Mouse (Mus musculus) G1E-ER4 (cell line): ENCODE results near the gene Nebl. TPM values are rescaled to one million over a fixed set of nuclear protein-coding genes. Genes with fewer than 3 reads are reported as not detected.

Experiments
- GATA1 ChIP-seq: IDR thresholded peaks from one replicate; pipeline ENCODE4 v1.8.0; 2012; ENCODE audit warnings: low read length, inconsistent platforms
- polyA plus RNA-seq: library from polyadenylated mRNA; stranded (reverse); fragments of >175 nt; gene quantifications from 2 replicates; pipeline ENCODE4 v1.2.3, GENCODE M21; 2012

Gene Nebl
- polyA plus RNA-seq, 1 experiment, result 0.24 TPM

DNA sequence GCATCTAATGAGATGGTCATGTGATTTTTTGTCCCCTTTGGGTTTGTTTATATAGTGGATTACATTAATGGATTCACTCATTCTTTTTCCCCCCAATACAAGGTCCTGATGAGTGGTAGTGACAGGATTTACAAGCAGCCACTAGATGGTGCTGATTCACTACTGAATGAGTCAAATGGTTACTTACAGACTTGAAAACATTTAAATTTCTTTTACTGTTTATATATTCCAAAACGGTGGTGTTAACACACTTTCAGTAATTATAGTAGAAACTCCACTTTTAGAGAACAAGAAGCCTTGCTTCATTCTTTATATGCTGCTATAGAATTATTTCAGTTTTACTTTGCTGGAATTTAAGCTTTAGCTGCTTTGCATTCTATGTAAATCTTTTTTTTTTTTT, 308.3 kb downstream of the Nebl start:
- no peak for TF ChIP-seq GATA1

- TF ChIP-seq GATA1, result no peak
Observed at GRCm38 (mm10) chr2:17415347-17415746, 315.9 kb downstream of the Nebl start.

DNA sequence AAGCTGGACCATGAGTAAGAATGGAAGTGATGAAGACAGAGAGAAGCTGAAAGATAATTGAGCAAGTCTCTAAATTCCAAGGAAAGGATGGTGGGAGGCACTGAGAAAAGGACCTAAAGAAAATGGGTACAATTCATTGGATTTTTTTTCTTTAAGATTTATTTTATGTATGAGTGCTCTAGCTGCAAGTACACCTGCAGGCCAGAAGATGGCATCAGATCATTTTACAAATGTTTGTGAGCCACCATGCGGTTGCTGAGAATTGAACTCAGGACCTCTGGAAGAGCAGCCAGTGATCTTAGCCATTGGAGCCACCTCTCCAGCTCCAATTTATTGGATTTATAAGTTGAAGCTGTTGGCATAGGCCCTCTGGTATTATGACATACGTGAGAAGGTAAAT, 316.9 kb downstream of the Nebl start:
- no peak for TF ChIP-seq GATA1

DNA sequence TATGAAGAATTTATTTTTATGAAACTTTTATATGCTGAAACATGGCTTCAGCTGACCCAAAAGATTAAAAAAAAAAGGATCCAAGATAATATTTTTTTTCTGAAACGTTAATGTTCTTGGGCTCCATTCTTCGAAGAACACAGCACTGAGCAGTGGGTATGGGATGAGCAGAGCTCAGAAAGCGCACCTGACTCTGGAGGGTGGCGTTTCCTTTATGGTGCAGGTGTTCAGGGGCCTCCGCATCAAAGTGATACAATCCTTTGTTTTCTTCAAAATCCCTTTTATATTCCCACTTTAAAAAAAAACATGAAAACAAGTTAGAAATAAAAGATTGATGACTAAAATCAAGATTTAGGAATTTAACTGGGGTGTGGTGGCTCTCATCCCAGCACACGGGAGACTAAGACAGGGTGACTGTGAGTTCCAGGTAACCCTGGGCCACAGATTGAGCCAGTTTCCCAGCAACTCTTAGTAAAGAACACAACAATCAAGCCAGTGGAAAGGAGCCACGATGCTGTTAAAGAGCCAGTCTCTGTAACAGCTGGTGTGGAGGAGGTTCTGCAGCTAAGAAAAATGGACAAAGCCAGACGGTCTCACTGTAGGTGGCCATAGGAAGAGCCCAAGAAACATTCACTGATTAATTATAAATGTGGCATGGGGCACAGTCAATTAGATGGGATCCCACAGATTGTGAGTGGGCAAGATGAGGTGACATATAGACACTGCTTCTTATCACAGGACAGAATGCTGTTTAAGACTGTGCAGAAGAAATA, 317.6 kb downstream of the Nebl start:
- no peak for TF ChIP-seq GATA1

DNA sequence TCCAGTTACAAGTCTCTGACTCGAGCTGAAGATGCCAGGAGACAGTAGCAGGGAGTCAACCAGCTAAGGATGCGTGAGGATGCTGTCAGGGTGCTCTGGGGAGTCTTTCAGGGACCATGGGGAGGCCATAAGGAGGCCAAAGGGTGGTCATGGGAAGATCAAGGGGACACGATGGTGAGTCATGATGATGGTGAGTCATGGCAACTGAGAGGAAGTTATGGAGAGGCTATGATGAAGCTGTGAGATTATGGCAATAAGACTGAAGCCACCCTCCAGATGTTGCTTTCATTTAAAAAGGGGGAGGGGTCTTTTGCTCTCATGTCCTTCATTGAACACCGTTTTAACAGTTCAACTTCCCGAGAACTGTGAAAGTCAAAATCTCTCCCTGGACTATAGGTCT, 322.0 kb downstream of the Nebl start:
- TF ChIP-seq GATA1, result no peak

DNA sequence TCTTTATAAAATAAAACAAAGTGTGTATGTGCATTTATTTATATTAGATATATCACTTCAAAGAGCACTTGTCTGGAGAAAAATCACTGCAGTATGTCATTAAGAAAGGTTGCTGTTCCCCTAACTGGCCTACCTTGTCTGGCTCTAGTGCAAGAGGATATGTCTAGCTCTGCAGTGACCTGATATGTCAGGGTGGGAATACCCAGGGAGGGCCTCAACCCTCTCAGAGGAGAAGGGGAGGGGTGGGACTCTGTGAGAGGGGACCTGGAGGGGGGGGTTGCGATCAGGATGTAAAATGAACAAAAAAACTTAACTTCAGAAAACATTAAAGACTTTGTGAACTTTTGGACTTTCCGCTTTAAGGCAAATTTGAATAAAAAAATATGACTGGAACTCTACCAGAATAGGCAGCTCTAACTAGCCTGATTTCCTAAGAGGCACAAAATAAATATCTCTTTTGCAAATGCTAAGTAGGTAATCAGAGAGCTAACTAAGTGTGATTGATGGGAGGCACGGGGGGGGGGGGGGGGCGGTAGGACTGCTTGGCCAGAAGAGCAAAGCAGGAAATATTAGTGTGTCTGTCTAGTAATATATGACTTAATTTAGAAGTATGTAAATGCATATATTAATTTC, 325.2 kb downstream of the Nebl start:
- TF ChIP-seq GATA1, result no peak

GRCm38 (mm10) chr2:17402511-17402910, 328.8 kb downstream of the Nebl start:
- TF ChIP-seq GATA1, result no peak

GRCm38 (mm10) chr2:17396235-17396634, 335.0 kb downstream of the Nebl start:
- no peak for TF ChIP-seq GATA1

DNA sequence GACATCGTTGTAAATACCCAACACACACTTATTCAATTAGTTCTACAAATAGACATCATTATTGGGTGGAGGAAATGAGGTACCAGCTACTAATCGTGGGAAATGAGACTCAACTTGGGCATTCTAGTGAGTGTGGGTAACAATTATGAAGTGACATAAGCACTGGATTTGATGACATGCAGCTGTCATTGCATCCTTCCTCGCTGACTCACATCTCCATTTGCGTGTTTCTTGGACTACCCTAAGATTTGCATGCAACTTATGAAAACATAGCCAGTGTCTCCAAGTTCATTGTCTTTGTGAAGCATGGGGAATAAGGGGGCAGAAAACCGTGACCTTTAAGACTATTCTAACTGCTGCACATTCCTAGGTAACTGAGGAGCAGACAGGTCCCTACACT, 339.9 kb downstream of the Nebl start:
- TF ChIP-seq GATA1, result no peak

GRCm38 (mm10) chr2:17390513-17391200, 340.6 kb downstream of the Nebl start:
- no peak for TF ChIP-seq GATA1

DNA sequence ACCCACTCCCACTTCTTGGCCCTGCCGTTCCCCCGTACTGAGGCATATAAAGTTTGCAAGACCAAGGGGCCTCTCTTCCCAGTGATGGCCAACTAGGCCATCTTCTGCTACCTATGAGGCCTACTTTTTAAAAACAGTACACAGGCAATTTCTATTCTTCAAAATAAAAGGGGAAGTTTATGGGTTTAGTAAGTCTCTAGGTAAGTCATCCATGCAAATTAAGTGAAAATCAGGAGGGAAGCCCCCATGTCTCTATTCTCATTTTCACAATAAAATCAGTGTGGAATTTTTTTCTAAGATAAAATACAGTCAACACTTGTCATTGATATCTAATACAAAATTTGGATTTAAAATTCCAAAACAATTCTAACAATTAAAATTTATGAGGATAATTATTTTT, 341.4 kb downstream of the Nebl start:
- no peak for TF ChIP-seq GATA1

DNA sequence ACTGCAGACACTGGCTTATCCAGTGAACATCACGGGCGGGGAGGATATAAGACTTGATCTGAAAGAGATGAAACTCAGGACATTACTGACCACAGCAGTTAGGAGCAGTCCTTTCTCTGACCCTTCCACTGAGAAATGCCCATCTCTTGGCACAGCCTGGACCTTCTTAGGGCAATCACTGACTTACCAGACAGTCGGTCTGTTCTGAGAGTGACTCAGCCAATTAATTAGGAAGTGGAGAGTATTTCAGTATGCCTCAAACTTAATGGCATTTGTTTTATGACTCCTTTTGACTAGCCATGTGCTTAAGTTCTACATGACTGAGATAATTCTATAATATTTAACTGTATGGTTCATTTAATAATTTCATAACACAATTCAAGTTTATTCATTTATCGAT, 341.9 kb downstream of the Nebl start:
- TF ChIP-seq GATA1, result no peak

DNA sequence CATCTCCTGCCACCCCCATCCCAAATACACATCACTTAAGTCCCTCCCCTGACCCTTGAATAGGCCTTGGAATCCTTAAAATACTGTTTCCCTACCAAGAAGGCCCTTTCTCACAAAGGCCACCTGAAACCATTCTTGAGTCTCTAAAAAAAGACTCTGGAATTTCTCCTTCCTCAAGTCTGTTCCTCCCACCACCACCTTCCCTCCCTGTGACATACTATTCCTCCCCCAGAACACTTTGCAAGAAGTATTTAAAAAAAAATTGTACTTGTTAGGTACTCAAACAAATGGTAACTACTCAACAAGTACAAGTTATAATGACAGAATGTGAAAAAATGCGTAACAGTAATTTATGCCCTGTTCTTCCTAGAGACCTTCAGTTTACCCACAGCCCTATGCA, 349.0 kb downstream of the Nebl start:
- no peak for TF ChIP-seq GATA1

DNA sequence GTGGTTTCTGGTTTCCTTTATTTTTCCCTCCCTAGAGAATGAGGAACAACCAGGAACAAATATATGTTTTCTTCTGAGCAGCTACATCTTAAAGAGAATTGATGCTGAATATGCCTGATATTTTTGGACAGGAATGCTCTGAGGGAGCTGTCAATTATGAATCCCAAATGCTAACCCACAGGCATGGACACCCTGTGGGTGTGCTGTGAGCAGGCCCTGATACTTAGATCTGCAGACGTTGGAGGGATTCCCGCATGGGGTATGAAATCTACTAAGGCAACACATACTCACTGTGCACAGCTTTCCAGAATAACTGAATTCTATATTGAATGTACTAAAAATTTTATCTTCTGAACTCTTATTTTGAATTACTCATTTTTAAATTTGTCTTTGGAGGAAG, 355.3 kb downstream of the Nebl start:
- no peak for TF ChIP-seq GATA1

DNA sequence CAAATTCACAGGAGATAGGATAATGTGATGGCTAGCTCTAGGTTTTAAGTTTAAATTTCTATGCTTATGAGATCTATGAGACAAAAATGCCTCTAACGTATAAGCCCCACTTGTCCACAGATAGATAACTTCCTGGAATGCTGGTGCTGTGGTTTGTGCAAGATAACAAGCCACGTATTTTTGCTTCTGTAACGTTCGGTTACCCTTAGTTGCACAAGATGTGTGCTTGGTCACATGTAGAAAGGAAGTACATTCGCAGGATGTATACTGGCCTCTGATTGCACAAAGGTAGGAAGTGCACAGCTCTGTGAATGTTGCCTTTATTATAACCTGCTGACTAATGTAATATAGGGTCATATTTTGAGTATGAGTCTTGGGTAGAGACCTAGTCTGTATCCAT, 365.6 kb downstream of the Nebl start:
- peak; percentile 84 for TF ChIP-seq GATA1

- no peak for TF ChIP-seq GATA1
Observed at GRCm38 (mm10) chr2:17364971-17365548, 366.2 kb downstream of the Nebl start.
